Mouse (Mus musculus): ENCODE results near the gene Slc1a5.

DNA sequence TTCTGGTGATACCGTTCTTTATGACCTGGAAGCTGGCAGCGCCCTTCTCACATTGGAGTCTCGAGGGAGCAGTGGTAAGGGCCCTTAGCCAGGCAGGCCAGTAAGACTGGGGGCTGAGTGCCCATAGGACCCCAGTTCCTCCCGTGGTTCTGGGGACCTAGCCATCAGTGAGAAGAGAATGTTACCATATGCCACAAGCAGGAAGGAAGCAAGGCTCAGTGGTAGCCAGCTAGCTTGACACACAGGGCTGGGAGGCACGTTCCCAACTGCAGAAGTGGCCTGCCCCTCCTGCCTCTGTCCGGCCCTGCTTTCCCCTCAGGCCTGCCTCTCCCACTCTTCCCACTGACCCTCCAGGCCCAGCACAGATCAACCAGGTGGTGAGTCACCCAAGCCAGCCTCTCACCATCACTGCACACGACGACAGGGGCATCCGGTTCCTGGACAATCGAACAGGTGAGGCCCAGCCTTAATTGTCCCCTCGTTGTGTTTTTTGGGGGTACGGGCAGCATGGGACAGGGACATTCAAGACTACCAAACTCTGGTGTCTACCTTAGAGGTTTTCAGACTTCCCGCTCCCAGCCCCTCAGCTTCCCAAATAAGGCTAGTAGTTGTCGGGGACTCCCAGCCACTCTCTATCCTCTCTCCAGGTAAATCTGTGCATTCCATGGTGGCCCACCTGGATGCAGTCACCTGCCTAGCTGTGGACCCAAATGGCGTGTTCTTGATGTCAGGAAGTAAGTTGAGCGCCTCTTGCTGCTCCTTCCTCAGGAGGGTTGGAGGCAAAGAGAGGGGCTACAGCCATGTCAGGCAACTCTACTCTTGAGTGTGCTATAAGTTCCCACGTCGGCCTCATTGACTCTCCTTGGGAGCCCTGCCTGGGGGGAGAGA lies 57.0 kb downstream of the Slc1a5 start:
- TF ChIP-seq CTCF (IDR thresholded peaks at IDR 0.05; ENCODE audit: low read depth), result no peak
- TF ChIP-seq EP300 (IDR thresholded peaks at IDR 0.05; ENCODE audit: low read depth), result no peak

Measured in heart, postnatal 0 days (tissue).